Mouse (Mus musculus): Measurements from ENCODE around the gene Cd99l2. TPM values are rescaled to one million over a fixed set of nuclear protein-coding genes. Genes with fewer than 3 reads are reported as not detected.
A peak's percentile ranks its signal among the peaks of the same experiment; 100 is the strongest.

The Cd99l2 gene
- polyA plus RNA-seq, 1 experiment from 2014 or later: 11.0 TPM

GRCm38 (mm10) chrX:71467491-71467890, 25.2 kb downstream of the Cd99l2 start:
- H3K9ac ChIP-seq: no peak overlapping the region
- DNase-seq: no peak
- H3K36me3 ChIP-seq: no peaks in the 10 kb centered on the region
- H3K9me3 ChIP-seq (replicated peaks): no peaks in the 10 kb centered on the region
- no peak for ATAC-seq (ENCODE audit: low read depth)
- no peak overlapping the region for H3K4me2 ChIP-seq
- H3K27me3 ChIP-seq: no peaks in the 10 kb centered on the region
- H3K27ac ChIP-seq: no peak overlapping the region
- no peak overlapping the region for H3K4me3 ChIP-seq (replicated peaks)
- peaks cover 39% of the 10 kb centered on the region for H3K4me1 ChIP-seq (replicated peaks)
- 85% methylated on average over 3 of the region's 3 CpGs for WGBS (ENCODE audit: insufficient replicate concordance)

GRCm38 (mm10) chrX:71465417-71465816, 27.2 kb downstream of the Cd99l2 start:
- H3K9me3 ChIP-seq (replicated peaks): no peaks in the 10 kb centered on the region
- H3K36me3 ChIP-seq: no peaks in the 10 kb centered on the region
- no peak for DNase-seq
- 76% methylated on average over 1 of the region's 1 CpGs for WGBS (ENCODE audit: insufficient replicate concordance)
- no peak overlapping the region for H3K27ac ChIP-seq
- H3K9ac ChIP-seq: no peak overlapping the region
- no peak overlapping the region for H3K4me3 ChIP-seq (replicated peaks)
- H3K27me3 ChIP-seq: no peaks in the 10 kb centered on the region
- H3K4me1 ChIP-seq (replicated peaks): peaks cover 36% of the 10 kb centered on the region
- peak; percentile 72 for ATAC-seq (ENCODE audit: low read depth)
- H3K4me2 ChIP-seq: no peak overlapping the region

- DNase-seq (no peak), ATAC-seq (ENCODE audit: low read depth) (no peak)
- WGBS (ENCODE audit: insufficient replicate concordance): 70% methylated on average over 7 of the region's 7 CpGs
- no peaks in the 10 kb centered on the region for H3K9me3 ChIP-seq (replicated peaks)
- peaks cover 35% of the 10 kb centered on the region for H3K4me1 ChIP-seq (replicated peaks)
- H3K4me2 ChIP-seq: no peak overlapping the region
- no peaks in the 10 kb centered on the region for H3K27me3 ChIP-seq
- no peak overlapping the region for H3K4me3 ChIP-seq (replicated peaks)
- no peak overlapping the region for H3K9ac ChIP-seq
- H3K36me3 ChIP-seq: no peaks in the 10 kb centered on the region
- H3K27ac ChIP-seq: no peak overlapping the region
Measured at GRCm38 (mm10) chrX:71464138-71464826, 28.4 kb downstream of the Cd99l2 start.

- Histone ChIP-seq H3K4me2 (no peak overlapping the region), H3K9ac (no peak overlapping the region), H3K36me3 (0 out of 2 replicates have a peak, but pooled peaks cover 3% of the 10 kb centered on the region), H3K4me1 (replicated peaks) (no peaks in the 10 kb centered on the region), H3K27ac (no peak overlapping the region), H3K9me3 (replicated peaks) (no peaks in the 10 kb centered on the region), H3K4me3 (replicated peaks) (no peak overlapping the region), H3K27me3 (no peaks in the 10 kb centered on the region)
- 77% methylated on average over 6 of the region's 6 CpGs for WGBS (ENCODE audit: insufficient replicate concordance)
- DNase-seq (no peak), ATAC-seq (ENCODE audit: low read depth) (no peak)
Measured at GRCm38 (mm10) chrX:71456078-71456737, 36.4 kb downstream of the Cd99l2 start.

- Histone ChIP-seq H3K4me2 (no peak overlapping the region), H3K27ac (no peak overlapping the region), H3K27me3 (no peaks in the 10 kb centered on the region), H3K36me3 (peaks cover 10% of the 10 kb centered on the region; the same call in 1 of the 2 replicates), H3K4me3 (replicated peaks) (no peak overlapping the region), H3K4me1 (replicated peaks) (no peaks in the 10 kb centered on the region), H3K9me3 (replicated peaks) (no peaks in the 10 kb centered on the region), H3K9ac (no peak overlapping the region)
- no peak for ATAC-seq (ENCODE audit: low read depth)
- no peak for DNase-seq
- WGBS (ENCODE audit: insufficient replicate concordance): 55% methylated on average over 5 of the region's 5 CpGs
Measured at GRCm38 (mm10) chrX:71442916-71443315, 49.7 kb downstream of the Cd99l2 start.

- DNase-seq (no peak), ATAC-seq (ENCODE audit: low read depth) (no peak)
- H3K27me3 ChIP-seq: no peaks in the 10 kb centered on the region
- WGBS (ENCODE audit: insufficient replicate concordance): 47% methylated on average over 6 of the region's 6 CpGs
- H3K4me1 ChIP-seq (replicated peaks): no peaks in the 10 kb centered on the region
- H3K4me2 ChIP-seq: no peak overlapping the region
- H3K9me3 ChIP-seq (replicated peaks): no peaks in the 10 kb centered on the region
- H3K9ac ChIP-seq: no peak overlapping the region
- H3K4me3 ChIP-seq (replicated peaks): no peak overlapping the region
- H3K36me3 ChIP-seq: peaks cover 10% of the 10 kb centered on the region; the same call in 1 of the 2 replicates
- no peak overlapping the region for H3K27ac ChIP-seq
Measured at GRCm38 (mm10) chrX:71439473-71439872, 53.2 kb downstream of the Cd99l2 start.

- ATAC-seq (ENCODE audit: low read depth) (no peak), DNase-seq (no peak)
- Histone ChIP-seq H3K9me3 (replicated peaks) (no peaks in the 10 kb centered on the region), H3K9ac (no peak overlapping the region), H3K4me1 (replicated peaks) (peaks cover 5% of the 10 kb centered on the region; the same call in 1 of the 2 replicates), H3K4me2 (no peak overlapping the region), H3K4me3 (replicated peaks) (no peak overlapping the region), H3K36me3 (peaks cover 6% of the 10 kb centered on the region; the same call in 1 of the 2 replicates), H3K27me3 (no peaks in the 10 kb centered on the region), H3K27ac (no peak overlapping the region)
- WGBS (ENCODE audit: insufficient replicate concordance): 62% methylated on average over 2 of the region's 2 CpGs
Measured at GRCm38 (mm10) chrX:71435542-71435941, 57.1 kb downstream of the Cd99l2 start.

- no peak for DNase-seq
- 79% methylated on average over 8 of the region's 8 CpGs for WGBS (ENCODE audit: insufficient replicate concordance)
- Histone ChIP-seq H3K4me1 (replicated peaks) (peaks cover 5% of the 10 kb centered on the region; the same call in 1 of the 2 replicates), H3K9me3 (replicated peaks) (no peaks in the 10 kb centered on the region), H3K27ac (no peak overlapping the region), H3K36me3 (peaks cover 3% of the 10 kb centered on the region; the same call in 1 of the 2 replicates), H3K4me2 (no peak overlapping the region), H3K27me3 (no peaks in the 10 kb centered on the region), H3K9ac (no peak overlapping the region), H3K4me3 (replicated peaks) (no peak overlapping the region)
- ATAC-seq (ENCODE audit: low read depth): no peak
Measured at GRCm38 (mm10) chrX:71434860-71435259, 57.8 kb downstream of the Cd99l2 start.

GRCm38 (mm10) chrX:71434448-71434847, 58.2 kb downstream of the Cd99l2 start:
- WGBS (ENCODE audit: insufficient replicate concordance): 75% methylated on average over 1 of the region's 1 CpGs

GRCm38 (mm10) chrX:71430900-71431299, 61.7 kb downstream of the Cd99l2 start:
- WGBS (ENCODE audit: insufficient replicate concordance): 73% methylated on average over 5 of the region's 5 CpGs
- ATAC-seq (ENCODE audit: low read depth): no peak

More at GRCm38 (mm10) chrX:71434448-71434847, 58.2 kb downstream of the Cd99l2 start:
- H3K27ac ChIP-seq: no peak overlapping the region
- peaks cover 5% of the 10 kb centered on the region; the same call in 1 of the 2 replicates for H3K4me1 ChIP-seq (replicated peaks)
- H3K36me3 ChIP-seq: peaks cover 3% of the 10 kb centered on the region; the same call in 1 of the 2 replicates
- no peaks in the 10 kb centered on the region for H3K27me3 ChIP-seq
- no peaks in the 10 kb centered on the region for H3K9me3 ChIP-seq (replicated peaks)
- no peak overlapping the region for H3K4me3 ChIP-seq (replicated peaks)
- H3K9ac ChIP-seq: no peak overlapping the region
- no peak overlapping the region for H3K4me2 ChIP-seq
- ATAC-seq (ENCODE audit: low read depth) (no peak), DNase-seq (no peak)

GRCm38 (mm10) chrX:71427491-71427890, 65.2 kb downstream of the Cd99l2 start:
- peaks cover 24% of the 10 kb centered on the region for H3K4me1 ChIP-seq (replicated peaks)
- no peaks in the 10 kb centered on the region for H3K9me3 ChIP-seq (replicated peaks)
- no peak overlapping the region for H3K27ac ChIP-seq
- H3K4me3 ChIP-seq (replicated peaks): no peak overlapping the region
- no peak overlapping the region for H3K9ac ChIP-seq
- no peaks in the 10 kb centered on the region for H3K27me3 ChIP-seq
- DNase-seq (peak; percentile 49), ATAC-seq (ENCODE audit: low read depth) (peak; percentile 82)
- 0 out of 2 replicates have a peak, but pooled peaks cover 2% of the 10 kb centered on the region for H3K36me3 ChIP-seq
- no peak overlapping the region for H3K4me2 ChIP-seq

More at GRCm38 (mm10) chrX:71430900-71431299, 61.7 kb downstream of the Cd99l2 start:
- H3K4me1 ChIP-seq (replicated peaks): peaks cover 23% of the 10 kb centered on the region
- no peak overlapping the region for H3K27ac ChIP-seq
- no peaks in the 10 kb centered on the region for H3K9me3 ChIP-seq (replicated peaks)
- peak; percentile 57 for DNase-seq
- H3K9ac ChIP-seq: no peak overlapping the region
- no peaks in the 10 kb centered on the region for H3K27me3 ChIP-seq
- H3K4me2 ChIP-seq: no peak overlapping the region
- no peak overlapping the region for H3K4me3 ChIP-seq (replicated peaks)
- H3K36me3 ChIP-seq: no peaks in the 10 kb centered on the region
